Mouse (Mus musculus): Measurements from ENCODE around the gene Vmn2r76.
"Not testable (repeated sequence)": the region's sequence is repeated elsewhere in the genome, so short reads cannot be mapped to it uniquely, and the experiment has no call there.

- TF ChIP-seq POLR2A (IDR thresholded peaks at IDR 0.05; ENCODE audit: borderline replicate concordance, control insufficient read depth, low read depth, low read length); CTCF (IDR thresholded peaks at IDR 0.05; ENCODE audit: control insufficient read depth, insufficient read depth, low read length): not testable (repeated sequence)
Observed at GRCm38 (mm10) chr7:86171678-86172077, 74.4 kb downstream of the Vmn2r76 start, which contains the start of gene Vmn2r75.

Measured in bone marrow, adult 2 months (tissue).